Mouse (Mus musculus): ENCODE data around the gene Bhlhe41.

The Bhlhe41 gene

GRCm38 (mm10) chr6:145872010-145872409 lies 6.7 kb upstream of the Bhlhe41 start:
- DNase-seq (ENCODE audit: low read depth, low spot score), result no peak

GRCm38 (mm10) chr6:145870991-145871390 lies 5.6 kb upstream of the Bhlhe41 start:
- DNase-seq (ENCODE audit: low read depth, low spot score), result no peak

- no peak for DNase-seq (ENCODE audit: low read depth, low spot score)
Observed at GRCm38 (mm10) chr6:145867111-145867510, 1.8 kb upstream of the Bhlhe41 start.

GRCm38 (mm10) chr6:145865886-145866851 lies 811 bp upstream of the Bhlhe41 start:
- DNase-seq (ENCODE audit: low read depth, low spot score), result peak; percentile 42

- DNase-seq (ENCODE audit: low read depth, low spot score), result peak; percentile 29
Observed at GRCm38 (mm10) chr6:145864171-145864570, 1.2 kb downstream of the Bhlhe41 start.

GRCm38 (mm10) chr6:145863065-145863971 lies 2.0 kb downstream of the Bhlhe41 start:
- DNase-seq (ENCODE audit: low read depth, low spot score), result peak; percentile 39

GRCm38 (mm10) chr6:145862739-145863064 lies 2.7 kb downstream of the Bhlhe41 start:
- DNase-seq (ENCODE audit: low read depth, low spot score), result no peak

GRCm38 (mm10) chr6:145862321-145862720 lies 3.0 kb downstream of the Bhlhe41 start:
- no peak for DNase-seq (ENCODE audit: low read depth, low spot score)

GRCm38 (mm10) chr6:145861462-145862227 lies 3.7 kb downstream of the Bhlhe41 start:
- no peak for DNase-seq (ENCODE audit: low read depth, low spot score)

- peak; percentile 62 for DNase-seq (ENCODE audit: low read depth, low spot score)
Observed at GRCm38 (mm10) chr6:145860350-145860749, 5.0 kb downstream of the Bhlhe41 start.

- DNase-seq (ENCODE audit: low read depth, low spot score), result no peak
Observed at GRCm38 (mm10) chr6:145858414-145858813, 6.9 kb downstream of the Bhlhe41 start.

GRCm38 (mm10) chr6:145857428-145857827 lies 7.9 kb downstream of the Bhlhe41 start:
- no peak for DNase-seq (ENCODE audit: low read depth, low spot score)

GRCm38 (mm10) chr6:145855720-145856551 lies 9.4 kb downstream of the Bhlhe41 start:
- DNase-seq (ENCODE audit: low read depth, low spot score), result peak; percentile 94

- DNase-seq (ENCODE audit: low read depth, low spot score), result no peak
Observed at GRCm38 (mm10) chr6:145854756-145855155, 10.6 kb downstream of the Bhlhe41 start.

GRCm38 (mm10) chr6:145853356-145854079 lies 11.8 kb downstream of the Bhlhe41 start:
- peak; percentile 21 for DNase-seq (ENCODE audit: low read depth, low spot score)

- peak; percentile 29 for DNase-seq (ENCODE audit: low read depth, low spot score)
Observed at GRCm38 (mm10) chr6:145852708-145853107, 12.7 kb downstream of the Bhlhe41 start.

- DNase-seq (ENCODE audit: low read depth, low spot score), result no peak
Observed at GRCm38 (mm10) chr6:145851956-145852355, 13.4 kb downstream of the Bhlhe41 start.

GRCm38 (mm10) chr6:145850789-145851188 lies 14.6 kb downstream of the Bhlhe41 start:
- DNase-seq (ENCODE audit: low read depth, low spot score), result no peak

GRCm38 (mm10) chr6:145847661-145848060 lies 17.7 kb downstream of the Bhlhe41 start:
- no peak for DNase-seq (ENCODE audit: low read depth, low spot score)

GRCm38 (mm10) chr6:145846948-145847347 lies 18.4 kb downstream of the Bhlhe41 start:
- DNase-seq (ENCODE audit: low read depth, low spot score), result no peak
